Mouse (Mus musculus) gastrocnemius, adult 2 months (tissue): ENCODE results near the gene Gm5089. TPM values are rescaled to one million over a fixed set of nuclear protein-coding genes. Genes with fewer than 3 reads are reported as not detected.

Experiments
- DNase-seq: peaks from one replicate; pipeline ENCODE4 v3.0.0; 2022
- H3K27ac ChIP-seq: fragments of 200-600 bp; 2 replicates; pipeline ENCODE4 v1.8.1; 2022; ENCODE audit warnings: mild to moderate bottlenecking
- H3K4me3 ChIP-seq: fragments of 200-600 bp; 2 replicates; pipeline ENCODE4 v1.8.1; 2022; ENCODE audit warnings: mild to moderate bottlenecking, moderate library complexity
- CTCF ChIP-seq: fragments of 200-600 bp; IDR thresholded peaks from 2 replicates; pipeline ENCODE4 v1.8.1; 2022; ENCODE audit warnings: antibody characterized with exemption, mild to moderate bottlenecking, moderate library complexity
- intact Hi-C: fragments of 180-260 bp; cut with DNase I; formaldehyde crosslinking; loops from one replicate; pipeline ENCODE4 v1.15.1; 2025
- total RNA-seq, 2 experiments: library from RNA; stranded (reverse); gene quantifications; 2 replicates each; pipeline ENCODE4 v1.2.3; 2021

Gene Gm5089
- total RNA-seq, 2 experiments from 2014 or later = not detected

DNA sequence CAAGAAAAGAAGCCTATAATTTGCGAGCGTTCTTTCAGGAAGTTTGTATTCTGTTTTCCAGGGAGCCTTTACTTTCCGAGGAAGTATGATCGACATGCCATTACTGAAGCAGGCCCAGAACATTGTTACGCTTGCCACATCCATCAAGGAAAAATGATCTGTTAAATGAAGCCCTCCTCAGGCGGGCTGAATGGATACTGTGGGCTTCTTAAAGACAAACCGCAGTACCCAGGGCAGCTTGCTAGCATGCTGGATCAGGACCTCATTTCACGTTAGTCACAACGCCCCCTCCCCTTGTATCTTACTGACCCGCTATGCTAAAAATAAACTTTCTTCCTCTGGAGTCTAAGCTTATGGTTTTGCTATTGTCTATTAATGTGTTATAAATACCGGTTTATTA is 49.0 kb downstream of the Gm5089 start:
- no peak for TF ChIP-seq CTCF
- intact Hi-C loops = no loop called here

DNA sequence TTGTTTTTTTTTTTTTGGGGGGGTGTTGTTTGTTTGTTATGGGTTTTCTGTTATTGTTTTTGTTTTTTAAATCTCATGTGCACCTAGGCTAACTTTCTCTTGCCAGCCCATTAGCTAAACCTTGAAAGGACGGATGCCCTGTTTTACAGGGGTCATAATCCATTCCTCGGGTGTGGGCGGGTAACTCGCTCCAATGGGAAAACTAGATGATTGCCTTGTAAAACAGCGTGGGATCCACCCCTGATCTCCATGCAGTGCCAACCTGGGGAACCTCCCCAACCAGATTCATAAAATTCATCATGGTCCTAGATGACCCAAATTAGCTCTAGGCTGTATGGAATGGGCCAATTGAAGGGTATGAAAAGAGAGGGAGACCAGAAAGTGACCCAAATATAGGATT is 51.0 kb downstream of the Gm5089 start:
- intact Hi-C loops = no loop called here

More for the DNA sequence above, 49.0 kb downstream of the Gm5089 start:
- Histone ChIP-seq H3K27ac (no peak overlapping the region), H3K4me3 (no peak overlapping the region)
- DNase-seq = no peak

DNA sequence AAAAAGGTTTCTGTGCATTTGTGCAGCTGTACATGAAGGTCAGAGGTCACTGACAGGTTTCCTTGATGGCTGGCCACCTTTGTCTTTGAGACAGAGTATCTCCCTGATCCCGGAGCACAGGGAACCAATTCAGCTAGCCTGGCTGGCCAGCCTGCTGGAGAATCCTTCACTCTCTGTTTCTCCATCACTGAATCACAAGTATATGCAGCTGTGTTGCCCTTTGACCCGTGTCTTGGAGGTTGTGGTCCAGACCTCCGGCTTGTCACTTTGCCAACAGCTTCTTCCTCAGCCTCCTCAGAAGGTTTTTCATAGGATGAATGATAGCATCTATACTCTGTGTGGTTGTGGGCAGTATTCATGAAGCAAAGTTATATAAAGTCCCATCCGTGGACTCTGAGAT is 52.2 kb downstream of the Gm5089 start:
- no peak overlapping the region for H3K4me3 ChIP-seq
- TF ChIP-seq CTCF = no peak
- intact Hi-C loops = no loop called here
- no peak for DNase-seq
- no peak overlapping the region for H3K27ac ChIP-seq

More for the DNA sequence above, 51.0 kb downstream of the Gm5089 start:
- no peak for DNase-seq
- TF ChIP-seq CTCF = no peak
- Histone ChIP-seq H3K4me3 (no peak overlapping the region), H3K27ac (no peak overlapping the region)

DNA sequence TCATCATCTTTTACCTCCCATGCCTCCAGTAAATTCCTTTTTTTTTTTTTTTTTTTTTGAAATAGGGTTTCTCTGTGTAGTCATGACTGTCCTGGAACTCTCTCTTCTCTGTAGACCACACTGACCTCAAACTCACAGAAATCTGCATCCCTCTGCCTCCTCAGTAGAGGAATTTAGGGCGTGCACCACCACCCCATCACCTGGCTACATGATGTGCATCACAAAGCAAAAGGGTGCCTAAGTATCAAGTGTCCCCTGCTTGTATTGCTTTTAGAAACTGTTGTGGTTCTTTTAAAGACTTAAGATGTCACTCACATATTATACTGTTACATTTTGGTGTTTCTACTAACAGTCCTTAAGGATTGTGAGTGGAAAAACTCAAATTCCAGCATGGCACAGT is 57.8 kb downstream of the Gm5089 start:
- no peak overlapping the region for H3K27ac ChIP-seq
- intact Hi-C loops = no loop called here

DNA sequence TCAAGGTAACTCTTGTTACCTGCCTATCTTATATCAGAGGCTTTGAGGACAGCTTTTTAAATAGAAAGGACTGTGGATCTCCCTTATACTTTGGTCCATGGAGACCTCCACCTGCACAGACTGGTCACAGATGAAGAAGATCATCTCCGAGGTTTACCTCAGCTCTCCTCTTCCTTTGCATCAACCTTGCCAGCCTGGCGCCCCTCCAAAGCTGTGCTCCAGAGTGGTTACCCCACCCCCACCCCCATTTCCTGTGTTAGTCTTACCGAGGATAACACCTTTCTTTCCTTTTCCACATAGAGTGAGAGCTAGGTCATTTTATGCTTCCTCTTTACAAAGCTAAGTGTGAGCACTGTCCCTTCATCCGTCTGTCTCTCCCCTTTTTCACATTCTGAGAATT is 60.0 kb downstream of the Gm5089 start:
- intact Hi-C loops = no loop called here
- no peak overlapping the region for H3K4me3 ChIP-seq

More for the DNA sequence above, 57.8 kb downstream of the Gm5089 start:
- DNase-seq = no peak
- H3K4me3 ChIP-seq = no peak overlapping the region
- no peak for TF ChIP-seq CTCF

DNA sequence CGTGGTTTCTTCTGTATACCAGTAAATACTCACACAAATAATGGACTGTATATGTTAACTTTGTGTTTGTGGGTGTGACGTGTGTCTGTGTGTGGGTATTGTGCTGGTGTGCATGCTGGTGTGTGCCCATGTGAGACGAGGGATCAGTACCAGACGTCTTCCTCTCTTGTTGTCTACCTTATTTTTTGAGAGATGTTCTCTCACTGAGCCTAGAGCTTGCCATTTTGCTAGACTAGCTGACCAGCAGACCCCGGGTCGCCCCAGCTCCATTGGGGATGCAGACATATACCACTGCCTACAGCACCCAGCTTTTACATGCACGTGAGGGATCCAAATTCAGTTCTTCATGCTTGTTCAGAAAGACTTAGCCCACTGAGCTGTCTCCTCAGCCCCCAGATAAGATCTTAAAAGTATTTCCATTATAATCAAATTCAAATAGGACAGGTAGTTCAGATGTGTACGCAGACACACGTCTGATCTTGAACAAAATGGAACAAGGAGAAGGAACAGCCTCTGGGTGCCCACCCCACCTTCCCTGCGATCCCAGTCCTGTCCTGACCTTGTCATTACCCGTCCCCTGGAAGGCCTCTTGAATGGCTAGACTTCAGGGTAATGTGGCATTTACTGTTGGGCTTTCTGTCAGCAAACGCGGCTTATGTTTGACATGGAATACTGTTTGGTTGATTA is 61.1 kb downstream of the Gm5089 start:
- Histone ChIP-seq H3K4me3 (no peak overlapping the region), H3K27ac (no peak overlapping the region)
- intact Hi-C loops = no loop called here
- no peak for DNase-seq
- TF ChIP-seq CTCF = no peak

More for the DNA sequence above, 60.0 kb downstream of the Gm5089 start:
- DNase-seq = no peak
- no peak overlapping the region for H3K27ac ChIP-seq
- TF ChIP-seq CTCF = no peak

DNA sequence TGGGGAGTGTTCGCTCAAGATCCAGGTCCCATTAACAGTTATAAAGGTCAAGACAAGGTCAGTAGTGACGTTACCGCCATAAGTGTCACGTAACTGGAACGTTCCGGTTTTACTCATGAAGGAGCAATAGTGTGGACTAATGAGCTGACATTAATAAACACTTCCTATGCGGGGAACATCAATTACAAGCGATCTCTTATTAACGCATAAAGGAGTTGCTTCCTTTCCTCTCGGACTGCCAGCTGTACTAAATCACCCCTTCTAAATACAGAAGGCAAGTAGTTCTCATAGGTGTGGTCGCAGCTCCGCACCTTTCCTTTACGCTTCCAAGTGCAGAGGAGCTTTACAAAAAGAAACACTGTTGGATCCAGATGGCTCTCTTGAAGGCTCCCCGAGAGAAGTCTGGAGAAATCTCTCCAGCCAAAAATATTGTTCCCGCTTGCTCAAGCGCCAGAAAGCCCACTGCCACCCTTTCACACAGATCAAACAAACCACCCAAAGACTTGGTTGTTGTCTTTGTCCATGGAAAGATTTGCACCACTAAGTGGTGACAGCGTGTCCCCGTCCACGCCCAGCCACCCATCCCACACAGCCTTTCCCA is 62.4 kb downstream of the Gm5089 start:
- Histone ChIP-seq H3K27ac (no peak overlapping the region), H3K4me3 (no peak overlapping the region)
- intact Hi-C loops = no loop called here
- DNase-seq = no peak
- TF ChIP-seq CTCF = no peak

DNA sequence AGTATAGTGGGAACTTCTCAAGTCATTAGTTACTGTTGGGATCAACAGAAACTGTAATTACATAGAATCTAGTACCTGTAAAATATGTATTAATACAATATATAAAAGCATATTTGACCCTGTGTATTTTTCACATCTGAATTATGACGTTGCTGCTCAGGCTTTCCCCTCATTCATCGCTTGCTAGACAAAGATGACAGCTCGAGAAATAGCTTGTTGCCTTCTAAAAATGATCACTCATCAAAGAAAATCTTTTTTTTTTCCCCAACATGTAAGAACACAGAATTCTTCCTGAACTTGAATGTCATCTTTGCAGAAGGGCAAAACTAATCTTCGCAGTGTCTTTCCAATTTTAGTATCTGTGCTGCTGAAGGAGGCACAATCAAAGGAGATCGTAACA is 63.1 kb downstream of the Gm5089 start:
- intact Hi-C loops = no loop called here
- no peak overlapping the region for H3K27ac ChIP-seq
- no peak for DNase-seq
- H3K4me3 ChIP-seq = no peak overlapping the region
- no peak for TF ChIP-seq CTCF

DNA sequence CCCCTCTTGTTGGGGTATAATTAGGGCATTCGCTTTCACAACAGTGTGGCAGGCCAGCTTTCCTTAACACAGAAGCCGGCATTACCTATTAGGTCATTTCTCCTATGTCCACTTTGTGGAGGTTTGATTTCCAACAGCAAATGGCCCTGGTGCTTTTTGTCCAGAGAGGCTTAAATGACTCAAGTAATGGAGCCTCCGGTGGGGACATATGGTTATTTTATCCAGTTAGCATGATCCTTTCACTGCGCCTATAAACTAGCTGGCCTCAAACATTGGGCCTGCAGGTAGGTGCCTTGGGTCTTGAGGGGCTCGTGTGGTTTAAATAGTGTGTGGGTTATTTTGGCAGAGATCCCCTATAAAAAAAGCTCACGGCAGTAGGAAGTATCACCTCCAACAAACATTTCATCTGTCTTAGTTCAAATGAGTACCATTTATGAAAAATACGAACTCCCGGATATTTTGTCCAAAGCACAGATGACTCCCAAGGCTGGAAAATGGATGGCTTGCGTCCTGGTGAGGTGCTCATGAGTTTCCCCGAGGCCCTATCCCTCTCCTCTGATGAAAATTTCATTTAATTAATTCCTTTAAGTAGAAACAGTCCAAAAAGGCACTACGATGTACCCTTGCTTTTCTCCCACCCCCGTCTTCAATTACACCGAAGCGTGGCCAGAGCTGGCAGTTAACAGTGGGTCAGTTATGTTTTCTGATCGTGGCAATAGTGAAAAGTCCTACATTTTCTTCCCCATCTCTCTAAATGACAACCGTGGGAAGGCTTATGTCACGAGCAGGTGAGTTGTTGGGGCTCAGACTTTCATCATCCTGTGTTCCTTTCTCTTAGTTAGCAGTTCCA is 64.4 kb downstream of the Gm5089 start:
- H3K27ac ChIP-seq = no peak overlapping the region
- DNase-seq = no peak
- intact Hi-C loops = no loop called here
- TF ChIP-seq CTCF = no peak
- no peak overlapping the region for H3K4me3 ChIP-seq

DNA sequence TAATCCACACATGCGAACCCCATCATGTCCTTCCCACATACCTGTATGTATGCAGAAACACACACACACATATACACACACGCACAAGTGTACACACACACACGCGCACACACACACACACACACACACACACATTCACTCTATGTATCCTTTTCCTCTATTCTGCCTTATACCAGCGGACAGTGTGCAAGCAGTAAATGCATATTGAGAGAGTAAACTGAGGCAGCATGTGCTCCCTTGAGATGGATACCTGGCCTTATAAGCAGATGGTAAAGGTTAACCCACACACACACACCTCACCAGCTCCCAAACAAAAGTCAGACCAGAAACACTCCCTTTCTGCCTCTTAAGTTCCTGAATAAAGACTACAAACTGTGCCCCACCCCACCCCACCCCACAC is 65.2 kb downstream of the Gm5089 start:
- no peak for DNase-seq
- TF ChIP-seq CTCF = no peak
- intact Hi-C loops = no loop called here
- H3K4me3 ChIP-seq = no peak overlapping the region
- no peak overlapping the region for H3K27ac ChIP-seq

DNA sequence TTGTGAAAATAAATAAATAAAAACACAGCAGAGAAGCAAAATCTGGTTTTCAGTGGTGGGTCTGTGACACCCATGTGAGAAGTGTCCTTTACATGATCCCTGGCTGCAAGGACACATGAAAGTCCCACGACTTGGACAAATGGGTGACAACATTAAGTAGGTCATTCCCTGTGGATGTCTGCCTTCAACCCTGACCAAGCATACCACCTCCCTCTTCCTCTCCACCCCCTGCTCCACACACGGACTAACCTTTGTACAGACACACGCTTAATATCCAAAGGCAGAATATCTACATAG is 65.7 kb downstream of the Gm5089 start:
- intact Hi-C loops = no loop called here
- Histone ChIP-seq H3K4me3 (no peak overlapping the region), H3K27ac (no peak overlapping the region)
- TF ChIP-seq CTCF = no peak
- no peak for DNase-seq

Other genes with a start within 250 kb of the Gm5089 start
- not detected for gene Zic5, start 14.6 kb upstream of the Gm5089 start, total RNA-seq
- not detected for gene Zic2, start 24.3 kb upstream of the Gm5089 start, total RNA-seq
- gene Gm10837, start 39.5 kb upstream of the Gm5089 start, total RNA-seq = not detected
- gene Pcca, start 83.2 kb upstream of the Gm5089 start, total RNA-seq = 10 to 100 TPM; 37.7 to 58.5 TPM